Mouse (Mus musculus): ENCODE data around the gene Rpl41. TPM values are rescaled to one million over a fixed set of nuclear protein-coding genes. Genes with fewer than 3 reads are reported as not detected.
"Not testable (repeated sequence)": the region's sequence is repeated elsewhere in the genome, so short reads cannot be mapped to it uniquely, and the experiment has no call there.

The Rpl41 gene
- total RNA-seq, 1 experiment from 2014 or later, result 2,356 TPM

GRCm38 (mm10) chr10:128556963-128557362 lies 7.9 kb upstream of the Rpl41 start:
- no peak for DNase-seq

GRCm38 (mm10) chr10:128556286-128556685 lies 7.2 kb upstream of the Rpl41 start:
- no peak for DNase-seq

DNA sequence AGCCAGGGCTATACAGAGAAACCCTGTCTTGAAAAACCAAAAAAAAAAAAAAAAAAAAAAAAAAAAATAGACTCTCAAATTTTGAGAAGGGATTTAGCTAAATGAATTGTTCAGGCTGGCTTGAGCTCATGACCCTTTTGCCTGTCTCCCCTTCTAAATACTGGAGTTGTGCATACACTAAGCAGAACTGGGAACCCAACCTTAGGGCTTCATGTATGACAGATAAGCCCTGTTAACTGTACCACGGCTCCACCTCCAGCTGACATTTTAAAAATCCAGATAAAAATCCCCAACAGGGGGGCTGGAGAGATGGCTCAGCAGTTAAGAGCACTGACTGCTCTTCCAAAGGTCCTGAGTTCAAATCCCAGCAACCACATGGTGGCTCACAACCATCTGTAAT lies 6.5 kb upstream of the Rpl41 start:
- not testable (repeated sequence) for DNase-seq

GRCm38 (mm10) chr10:128550144-128550823 lies 1.2 kb upstream of the Rpl41 start:
- not testable (repeated sequence) for DNase-seq

GRCm38 (mm10) chr10:128549682-128550057 lies 565 bp upstream of the Rpl41 start:
- DNase-seq, result peak; percentile 18

GRCm38 (mm10) chr10:128548051-128548791 lies 884 bp downstream of the Rpl41 start:
- DNase-seq, result not testable (repeated sequence)

GRCm38 (mm10) chr10:128547361-128548032 lies 1.6 kb downstream of the Rpl41 start, which contains the start of gene Zc3h10:
TSS of gene Zc3h10 (minus strand) at chr10:128547774.
- peak; percentile 96 for DNase-seq

DNA sequence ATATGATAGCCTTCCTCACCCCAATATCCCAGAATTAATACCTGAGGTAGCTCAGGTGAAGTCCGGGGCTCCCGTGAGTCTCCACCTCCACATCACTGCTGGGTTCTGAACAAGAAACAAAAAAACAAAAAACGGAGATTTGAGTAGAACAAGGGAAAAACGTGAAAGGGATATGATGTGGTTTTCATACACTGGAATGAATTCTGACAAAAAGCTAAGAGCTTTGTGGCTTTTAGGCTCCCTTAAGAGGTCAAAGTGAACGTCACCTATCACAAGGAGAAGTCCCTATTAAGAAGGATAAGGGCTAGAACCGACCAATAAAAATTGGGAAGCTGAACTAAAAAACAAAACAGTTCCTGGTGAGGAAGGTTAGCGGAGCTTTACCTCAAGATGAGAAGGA lies 2.3 kb downstream of the Rpl41 start:
- no peak for DNase-seq

DNA sequence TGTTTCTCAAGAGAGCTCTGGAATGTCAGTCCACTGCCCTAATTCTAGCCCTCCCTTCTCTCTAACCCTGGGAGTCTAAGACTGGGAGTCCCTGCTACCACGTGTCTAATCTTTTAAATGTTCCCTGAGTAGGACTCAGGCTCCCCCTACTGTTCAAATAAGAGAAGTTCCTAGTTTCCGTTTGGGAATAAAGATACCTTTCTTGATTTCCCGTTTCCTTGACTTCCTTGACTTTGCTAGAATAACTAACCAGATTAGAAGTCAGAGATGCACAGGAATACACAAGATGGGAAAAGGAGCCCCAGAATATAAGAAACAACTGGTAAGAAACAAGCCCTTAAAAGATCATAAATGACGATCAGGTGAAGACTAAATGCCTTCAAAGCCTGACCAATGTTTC lies 2.7 kb downstream of the Rpl41 start:
- peak; percentile 40 for DNase-seq

GRCm38 (mm10) chr10:128545570-128545898 lies 3.6 kb downstream of the Rpl41 start:
- DNase-seq, result no peak

- no peak for DNase-seq
Observed at GRCm38 (mm10) chr10:128544674-128545569, 4.2 kb downstream of the Rpl41 start.

GRCm38 (mm10) chr10:128544151-128544657 lies 4.9 kb downstream of the Rpl41 start:
- DNase-seq, result no peak

- no peak for DNase-seq
Observed at GRCm38 (mm10) chr10:128543100-128543499, 6.0 kb downstream of the Rpl41 start.

DNA sequence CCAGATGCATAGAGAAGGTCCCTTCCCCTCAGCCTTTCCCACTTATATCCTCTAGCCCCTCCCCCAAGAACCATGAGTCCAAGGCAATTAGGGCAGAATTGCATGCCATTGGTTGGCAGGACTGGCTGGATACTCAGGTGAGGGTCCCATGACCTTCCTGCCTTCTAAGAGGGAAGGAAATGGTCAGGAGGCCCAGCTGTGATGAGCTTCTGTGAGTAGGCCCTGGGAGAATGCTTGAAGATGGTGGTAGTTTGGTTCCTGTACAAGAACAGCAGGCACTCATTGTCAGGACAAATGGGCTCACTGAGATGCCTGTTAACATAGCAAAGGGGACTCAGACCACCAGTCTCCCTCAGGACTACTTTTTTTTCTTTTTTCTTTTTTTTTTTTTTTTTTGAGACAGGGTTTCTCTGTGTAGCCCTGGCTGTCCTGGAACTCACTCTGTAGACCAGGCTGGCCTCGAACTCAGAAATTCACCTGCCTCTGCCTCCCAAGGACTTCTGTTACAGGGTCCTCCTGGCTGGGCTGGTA lies 10.7 kb downstream of the Rpl41 start:
- no peak for DNase-seq

DNA sequence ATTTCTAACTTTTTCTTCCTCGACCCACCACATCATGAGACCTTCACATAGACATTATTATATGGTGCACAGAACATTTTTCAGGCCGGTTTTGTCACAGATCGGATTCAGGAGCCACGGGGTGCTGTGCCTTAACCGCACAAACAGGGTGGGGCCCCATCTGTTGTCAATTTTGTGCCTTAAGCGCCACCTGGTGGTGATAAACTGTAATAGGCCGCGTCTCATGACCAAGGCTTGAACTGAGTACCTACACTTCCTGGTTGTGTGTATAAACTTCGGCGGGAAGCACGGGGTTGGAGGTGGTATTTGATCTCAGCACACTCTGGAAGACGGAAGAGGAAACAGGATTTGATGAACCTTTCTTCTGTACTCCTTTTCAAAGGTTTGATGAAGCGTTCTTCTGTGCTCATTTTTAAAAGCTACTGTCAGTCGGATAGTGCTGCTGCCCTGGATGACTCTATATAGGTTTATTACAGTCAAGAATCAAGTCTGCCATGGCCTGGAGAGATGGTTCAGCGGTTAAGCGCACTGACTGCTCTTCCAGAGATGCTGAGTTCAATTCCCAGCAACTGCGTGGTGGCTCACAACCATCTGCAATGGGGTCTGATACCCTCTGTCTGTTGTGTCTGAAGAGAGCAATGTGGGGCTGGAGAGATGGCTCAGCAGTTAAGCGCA lies 12.7 kb downstream of the Rpl41 start:
- DNase-seq, result peak; percentile 91

GRCm38 (mm10) chr10:128535624-128536265 lies 13.4 kb downstream of the Rpl41 start:
- no peak for DNase-seq

DNA sequence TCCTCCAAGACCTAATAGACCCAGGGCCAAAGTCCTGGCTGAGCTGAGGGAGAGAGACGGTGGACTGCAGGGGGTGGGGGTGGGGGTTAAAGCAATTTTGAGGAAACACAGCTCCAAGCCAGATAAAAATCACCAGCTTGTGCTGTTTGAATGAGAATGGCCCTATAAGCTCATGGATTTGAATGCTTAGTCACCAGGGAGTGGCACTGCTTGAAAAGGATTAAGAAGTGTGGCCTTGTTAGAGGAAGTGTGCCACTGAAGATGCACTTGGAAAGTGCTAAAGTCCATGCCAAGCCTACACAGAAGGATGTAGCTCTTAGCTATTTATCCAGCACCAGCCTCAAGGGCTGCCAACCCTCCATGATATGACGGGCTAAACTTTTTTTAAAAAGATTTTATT lies 13.9 kb downstream of the Rpl41 start:
- DNase-seq, result no peak

GRCm38 (mm10) chr10:128526366-128527356 lies 22.4 kb downstream of the Rpl41 start:
- no peak for DNase-seq

GRCm38 (mm10) chr10:128525671-128526308 lies 23.3 kb downstream of the Rpl41 start, which contains the start of gene Esyt1:
TSS of gene Esyt1 (minus strand) at chr10:128525871.
- DNase-seq, result peak; percentile 96

Data from adrenal gland, postnatal 14 days (tissue).